Mouse (Mus musculus) myocyte (in vitro differentiated cells): ENCODE data around the gene Psmd3.

Source experiments
- CEBPB ChIP-seq: IDR thresholded peaks from 2 replicates; pipeline ENCODE4 v1.6.1; 2011; ENCODE audit warnings: mild to moderate bottlenecking, moderate library complexity; ENCODE audit not compliant: poor library complexity, insufficient read depth, severe bottlenecking
- E2F4 ChIP-seq: IDR thresholded peaks from one replicate; pipeline ENCODE4 v1.6.1; 2011; ENCODE audit warnings: mild to moderate bottlenecking, control low read depth, moderate library complexity; ENCODE audit not compliant: insufficient read depth
- MAX ChIP-seq: IDR thresholded peaks from one replicate; pipeline ENCODE4 v1.6.1; 2011; ENCODE audit warnings: low read depth, mild to moderate bottlenecking, control low read depth
- MYOG ChIP-seq, 3 experiments: IDR thresholded peaks; one replicate each; pipeline ENCODE4 v1.6.1; 2011; ENCODE audit warnings: control low read depth in 2 of 3, low read depth in 2 of 3, mild to moderate bottlenecking in 2 of 3; ENCODE audit not compliant: insufficient read length in 2 of 3, control insufficient read depth in 1 of 3, insufficient read depth in 1 of 3
- POLR2A ChIP-seq: IDR thresholded peaks from one replicate; pipeline ENCODE4 v1.6.1; 2011; ENCODE audit warnings: low read depth, mild to moderate bottlenecking, control low read depth, moderate library complexity; ENCODE audit not compliant: insufficient read length
- POLR2AphosphoS2 ChIP-seq: IDR thresholded peaks from one replicate; pipeline ENCODE4 v1.6.1; 2011; ENCODE audit warnings: low read depth, control low read depth; ENCODE audit not compliant: insufficient read length
- REST ChIP-seq: IDR thresholded peaks from one replicate; pipeline ENCODE4 v1.6.1; 2011; ENCODE audit warnings: mild to moderate bottlenecking, control low read depth, moderate library complexity; ENCODE audit not compliant: insufficient read depth, insufficient read length
- SRF ChIP-seq: IDR thresholded peaks from one replicate; pipeline ENCODE4 v1.6.1; 2011; ENCODE audit warnings: low read depth; ENCODE audit not compliant: control insufficient read depth, insufficient read length
- TCF12 ChIP-seq: IDR thresholded peaks from one replicate; pipeline ENCODE4 v1.6.1; 2011; ENCODE audit warnings: mild to moderate bottlenecking, control low read depth; ENCODE audit not compliant: poor library complexity, insufficient read depth, severe bottlenecking
- USF1 ChIP-seq: IDR thresholded peaks from one replicate; pipeline ENCODE4 v1.6.1; 2011; ENCODE audit warnings: low read depth, mild to moderate bottlenecking, control low read depth, moderate library complexity

DNA sequence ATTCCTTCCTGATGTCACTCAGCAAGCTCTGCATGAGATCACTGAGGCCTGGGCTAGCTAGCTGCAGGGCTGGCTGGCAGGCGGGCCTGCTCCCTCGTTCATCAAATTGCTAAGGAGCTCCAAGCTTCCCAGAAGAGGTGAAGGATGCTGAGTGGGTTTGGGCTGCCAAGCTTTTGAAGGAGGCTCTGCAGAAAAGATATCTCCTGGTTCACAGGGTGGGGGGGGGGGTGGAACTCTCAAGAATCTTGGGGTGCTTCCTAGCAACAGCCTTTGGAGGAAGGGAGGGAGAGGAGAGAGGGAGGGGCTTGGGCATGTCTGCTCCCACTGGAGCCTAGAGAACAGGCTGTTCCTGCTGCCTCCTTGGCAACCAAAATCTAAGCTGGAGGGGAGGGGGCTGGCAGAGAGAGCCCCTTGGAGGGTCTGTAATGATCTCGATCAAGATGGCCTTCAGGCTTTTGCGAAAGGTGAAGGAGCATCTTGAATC lies 56.1 kb downstream of the Psmd3 start:
- TF ChIP-seq POLR2A, result no peak
- no peak for TF ChIP-seq MYOG (IDR thresholded peaks at IDR 0.05; ENCODE audit: control insufficient read depth in 1 of 3, insufficient read depth in 1 of 3, insufficient read length in 2 of 3, low read depth in 2 of 3)
- TF ChIP-seq USF1, result no peak
- TF ChIP-seq POLR2AphosphoS2, result no peak
- no peak for TF ChIP-seq MAX
- no peak for TF ChIP-seq REST
- no peak for TF ChIP-seq CEBPB
- TF ChIP-seq TCF12, result no peak
- TF ChIP-seq E2F4, result no peak
- TF ChIP-seq SRF, result no peak
